Mouse (Mus musculus) kidney, embryonic 16.5 days (tissue): ENCODE results near the gene Slc35f1. TPM values are rescaled to one million over a fixed set of nuclear protein-coding genes. Genes with fewer than 3 reads are reported as not detected.

Experiments used
- ATAC-seq: fragments of 200-750 bp; cut with Nextera tagmentation; 2 replicates; pipeline ENCODE4 v1.8.0; 2017; ENCODE audit warnings: moderate TSS enrichment; ENCODE audit not compliant: low FRiP score, low TSS enrichment
- H3K27ac ChIP-seq: fragments of 300-500 bp; sonication (generic); 2 replicates; pipeline ENCODE4 v1.5.1; 2014; ENCODE audit warnings: low read length
- H3K27me3 ChIP-seq: fragments of 300-500 bp; sonication (generic); 2 replicates; pipeline ENCODE4 v1.6.1; 2014; ENCODE audit warnings: low read length, control low read depth, mixed read lengths; ENCODE audit not compliant: insufficient read depth
- H3K36me3 ChIP-seq: fragments of 300-500 bp; sonication (generic); 2 replicates; pipeline ENCODE4 v1.6.1; 2014; ENCODE audit warnings: low read length, control low read depth, mixed read lengths; ENCODE audit not compliant: insufficient read depth
- H3K4me1 ChIP-seq: fragments of 300-500 bp; sonication (generic); 2 replicates; pipeline ENCODE4 v1.6.1; 2014; ENCODE audit warnings: low read length, control low read depth, mixed read lengths; ENCODE audit not compliant: insufficient read depth
- H3K4me2 ChIP-seq: fragments of 300-500 bp; sonication (generic); replicated peaks from 2 replicates; pipeline ENCODE4 v1.6.1; 2014; ENCODE audit warnings: low read depth, low read length
- H3K4me3 ChIP-seq: fragments of 300-500 bp; sonication (generic); 2 replicates; pipeline ENCODE4 v1.5.1; 2014; ENCODE audit warnings: mild to moderate bottlenecking, low read length
- H3K9ac ChIP-seq: fragments of 300-500 bp; sonication (generic); replicated peaks from 2 replicates; pipeline ENCODE4 v1.6.1; 2014; ENCODE audit warnings: low read length
- H3K9me3 ChIP-seq: fragments of 300-500 bp; sonication (generic); 2 replicates; pipeline ENCODE4 v1.6.1; 2016; ENCODE audit warnings: low read length, control low read depth
- WGBS: fragments of 180-500 bp; shearing (Covaris S2); extraction: QIAGEN DNeasy Blood & Tissue Kit; methylation state at CpG from one replicate; pipeline ENCODE4 v1.1.7; 2014; 5-methylcytosine and 5-hydroxymethylcytosine counted together
- polyA plus RNA-seq: library from polyadenylated mRNA; unstranded; fragments of >200 nt; fragmentation: Nextera tagmentation; extraction: Ambion mirVana; gene quantifications from 2 replicates; pipeline ENCODE4 v1.2.1, GENCODE M21; 2015

Gene Slc35f1
- polyA plus RNA-seq, 1 experiment from 2014 or later = 4.2 TPM

DNA sequence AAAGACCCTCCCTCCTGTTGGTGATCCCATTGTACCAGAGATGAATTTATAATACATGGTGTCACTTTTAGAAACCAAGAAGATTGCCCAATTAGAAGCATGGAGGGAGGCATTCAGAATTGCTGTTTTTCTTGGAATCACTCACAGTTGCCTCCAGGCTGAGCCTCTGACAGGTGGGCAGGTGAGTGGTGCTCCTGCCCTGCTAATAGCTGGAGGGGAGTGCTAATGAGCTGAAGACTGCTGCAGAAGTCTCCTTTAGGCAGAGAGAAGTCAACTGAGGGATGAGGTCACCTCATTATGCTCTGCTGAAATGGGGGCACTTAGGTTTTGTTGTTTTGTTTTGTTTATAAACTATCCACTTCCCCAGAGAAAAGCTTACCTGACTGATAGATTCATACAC is 355.6 kb downstream of the Slc35f1 start:
- Histone ChIP-seq H3K4me1 (no peaks in the 10 kb centered on the region), H3K9ac (no peak overlapping the region), H3K9me3 (no peaks in the 10 kb centered on the region), H3K27me3 (no peaks in the 10 kb centered on the region), H3K36me3 (no peaks in the 10 kb centered on the region), H3K4me2 (no peak overlapping the region), H3K4me3 (no peak overlapping the region), H3K27ac (no peak overlapping the region)
- no peak for ATAC-seq

DNA sequence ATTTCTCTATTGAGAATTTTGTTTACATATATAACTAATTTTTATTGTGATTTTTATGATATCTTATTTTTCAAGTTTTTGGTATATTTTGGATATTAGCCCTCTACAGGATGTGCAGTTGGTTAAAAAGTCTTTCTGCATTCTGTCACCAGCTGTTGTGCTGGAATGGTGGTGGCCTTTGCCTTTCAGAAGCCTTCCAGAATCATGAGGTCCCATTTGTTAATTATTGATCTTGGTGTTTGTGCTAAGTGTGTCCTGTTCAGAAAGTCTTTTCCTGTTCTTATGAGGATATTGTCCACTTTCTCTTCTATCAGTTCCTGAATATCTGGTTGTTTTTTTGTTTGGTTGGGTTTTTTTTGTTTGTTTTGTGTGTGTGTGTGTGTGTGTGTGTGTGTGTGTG is 362.2 kb downstream of the Slc35f1 start:
- Histone ChIP-seq H3K27ac (no peak overlapping the region), H3K9me3 (no peaks in the 10 kb centered on the region), H3K4me2 (no peak overlapping the region), H3K4me3 (no peak overlapping the region), H3K9ac (no peak overlapping the region), H3K27me3 (no peaks in the 10 kb centered on the region), H3K36me3 (no peaks in the 10 kb centered on the region), H3K4me1 (no peaks in the 10 kb centered on the region)
- no peak for ATAC-seq

- WGBS = 80% methylated on average over 2 of the region's 2 CpGs
- Histone ChIP-seq H3K27ac (no peak overlapping the region), H3K4me2 (no peak overlapping the region), H3K4me3 (no peak overlapping the region), H3K9me3 (no peaks in the 10 kb centered on the region), H3K9ac (no peak overlapping the region), H3K27me3 (no peaks in the 10 kb centered on the region), H3K36me3 (no peaks in the 10 kb centered on the region), H3K4me1 (no peaks in the 10 kb centered on the region)
- ATAC-seq = no peak
Measured at GRCm38 (mm10) chr10:53060745-53061144, 370.4 kb downstream of the Slc35f1 start.

DNA sequence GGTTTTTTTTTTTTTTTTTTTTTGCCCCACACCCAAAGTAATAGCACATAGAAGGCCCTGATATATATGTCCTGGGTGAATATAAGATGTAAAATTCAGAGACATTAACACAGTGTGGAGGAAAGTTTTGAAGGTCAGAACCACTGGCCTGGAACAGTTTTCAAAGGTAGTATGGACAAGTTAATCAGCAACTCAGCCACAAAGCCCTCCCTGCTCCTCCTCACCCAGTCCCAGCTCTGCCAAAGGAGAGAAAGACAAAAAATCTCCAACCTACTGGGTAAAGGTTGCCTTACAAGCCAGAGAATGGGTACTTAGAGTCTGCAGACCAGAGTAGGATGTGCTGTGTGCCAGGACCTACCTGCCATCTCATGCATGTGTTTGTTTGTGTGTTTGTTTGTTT is 372.4 kb downstream of the Slc35f1 start:
- no peaks in the 10 kb centered on the region for H3K36me3 ChIP-seq
- no peak overlapping the region for H3K27ac ChIP-seq
- no peak overlapping the region for H3K9ac ChIP-seq
- no peak overlapping the region for H3K4me3 ChIP-seq
- peak; percentile 92 for ATAC-seq
- H3K27me3 ChIP-seq = no peaks in the 10 kb centered on the region
- H3K4me2 ChIP-seq = no peak overlapping the region
- H3K9me3 ChIP-seq = no peaks in the 10 kb centered on the region
- no peaks in the 10 kb centered on the region for H3K4me1 ChIP-seq

- Histone ChIP-seq H3K27ac (no peak overlapping the region), H3K4me1 (no peaks in the 10 kb centered on the region; the same call in 1 of the 2 replicates), H3K9ac (no peak overlapping the region), H3K9me3 (no peaks in the 10 kb centered on the region), H3K36me3 (no peaks in the 10 kb centered on the region), H3K4me2 (no peak overlapping the region), H3K4me3 (no peak overlapping the region), H3K27me3 (no peaks in the 10 kb centered on the region)
- no peak for ATAC-seq
- WGBS = 78% methylated on average over 1 of the region's 1 CpGs
Measured at GRCm38 (mm10) chr10:53087811-53088210, 397.5 kb downstream of the Slc35f1 start.

GRCm38 (mm10) chr10:53091525-53091924 is 401.2 kb downstream of the Slc35f1 start:
- no peaks in the 10 kb centered on the region for H3K27me3 ChIP-seq
- H3K4me2 ChIP-seq = no peak overlapping the region
- 34% methylated on average over 4 of the region's 4 CpGs for WGBS
- H3K9ac ChIP-seq = no peak overlapping the region
- no peak overlapping the region for H3K27ac ChIP-seq
- H3K4me1 ChIP-seq = no peaks in the 10 kb centered on the region; the same call in 1 of the 2 replicates
- H3K9me3 ChIP-seq = no peaks in the 10 kb centered on the region
- H3K36me3 ChIP-seq = no peaks in the 10 kb centered on the region
- ATAC-seq = no peak
- H3K4me3 ChIP-seq = no peak overlapping the region

GRCm38 (mm10) chr10:53096446-53096845 is 406.1 kb downstream of the Slc35f1 start:
- Histone ChIP-seq H3K4me1 (no peaks in the 10 kb centered on the region; the same call in 1 of the 2 replicates), H3K4me3 (no peak overlapping the region), H3K9ac (no peak overlapping the region), H3K27ac (no peak overlapping the region), H3K9me3 (no peaks in the 10 kb centered on the region), H3K4me2 (no peak overlapping the region), H3K36me3 (no peaks in the 10 kb centered on the region), H3K27me3 (no peaks in the 10 kb centered on the region)
- 32% methylated on average over 3 of the region's 3 CpGs for WGBS
- ATAC-seq = no peak

DNA sequence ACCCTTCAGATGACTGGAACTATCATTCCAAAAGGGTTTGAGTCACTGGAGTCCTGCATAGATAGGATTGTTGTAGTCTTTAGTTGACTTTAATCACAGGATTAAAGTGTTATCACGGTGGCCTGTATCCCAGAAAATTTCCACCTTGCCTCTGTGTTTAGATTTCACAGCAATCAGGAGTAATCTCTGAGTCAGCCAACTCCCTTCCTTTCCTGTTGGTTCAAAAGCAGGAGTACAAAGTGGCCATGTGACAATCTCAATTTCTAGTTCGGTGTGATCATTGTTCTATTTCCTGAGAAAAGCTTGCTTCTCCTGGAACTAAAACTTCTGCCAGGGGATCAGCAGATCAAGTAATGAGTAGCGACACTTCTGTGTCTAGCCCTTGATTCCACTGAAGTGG is 410.5 kb downstream of the Slc35f1 start:
- H3K27ac ChIP-seq = no peak overlapping the region
- no peaks in the 10 kb centered on the region for H3K27me3 ChIP-seq
- H3K4me2 ChIP-seq = no peak overlapping the region
- no peaks in the 10 kb centered on the region for H3K36me3 ChIP-seq
- no peak overlapping the region for H3K9ac ChIP-seq
- H3K4me3 ChIP-seq = no peak overlapping the region
- H3K9me3 ChIP-seq = no peaks in the 10 kb centered on the region
- WGBS = 76% methylated on average over 3 of the region's 3 CpGs
- ATAC-seq = no peak
- H3K4me1 ChIP-seq = no peaks in the 10 kb centered on the region

DNA sequence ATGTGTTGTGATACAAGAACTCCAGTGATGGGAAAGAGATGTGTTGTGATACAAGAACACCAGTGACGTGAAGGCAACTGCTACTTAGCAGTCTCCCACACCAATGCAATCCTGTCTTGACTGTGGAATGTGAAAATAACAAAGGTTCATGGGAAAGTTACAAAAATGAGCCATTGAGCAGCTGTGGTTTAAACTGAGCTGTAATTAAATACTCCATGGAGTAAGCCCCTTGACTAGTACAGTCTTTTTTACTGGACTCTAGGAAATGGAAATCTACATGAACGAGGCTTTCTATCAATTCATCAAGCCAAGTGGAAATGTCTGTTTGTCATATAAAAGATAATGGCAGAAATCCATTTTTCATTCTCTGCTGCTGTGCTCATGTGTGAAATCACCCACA is 411.1 kb downstream of the Slc35f1 start:
- H3K36me3 ChIP-seq = no peaks in the 10 kb centered on the region
- no peak for ATAC-seq
- no peak overlapping the region for H3K27ac ChIP-seq
- 79% methylated on average over 2 of the region's 2 CpGs for WGBS
- H3K9me3 ChIP-seq = no peaks in the 10 kb centered on the region
- no peak overlapping the region for H3K9ac ChIP-seq
- H3K27me3 ChIP-seq = no peaks in the 10 kb centered on the region
- H3K4me2 ChIP-seq = no peak overlapping the region
- no peaks in the 10 kb centered on the region for H3K4me1 ChIP-seq
- no peak overlapping the region for H3K4me3 ChIP-seq

GRCm38 (mm10) chr10:53102423-53102822 is 412.1 kb downstream of the Slc35f1 start:
- no peak overlapping the region for H3K27ac ChIP-seq
- no peaks in the 10 kb centered on the region for H3K27me3 ChIP-seq
- H3K9me3 ChIP-seq = no peaks in the 10 kb centered on the region
- WGBS = 84% methylated on average over 2 of the region's 2 CpGs
- H3K4me3 ChIP-seq = no peak overlapping the region
- no peaks in the 10 kb centered on the region for H3K36me3 ChIP-seq
- no peak for ATAC-seq
- no peak overlapping the region for H3K4me2 ChIP-seq
- no peaks in the 10 kb centered on the region for H3K4me1 ChIP-seq
- H3K9ac ChIP-seq = no peak overlapping the region

- Histone ChIP-seq H3K9me3 (no peaks in the 10 kb centered on the region), H3K27me3 (no peaks in the 10 kb centered on the region), H3K9ac (no peak overlapping the region), H3K36me3 (no peaks in the 10 kb centered on the region), H3K4me1 (0 out of 2 replicates have a peak, but pooled peaks cover 7% of the 10 kb centered on the region), H3K27ac (no peak overlapping the region), H3K4me2 (no peak overlapping the region), H3K4me3 (no peak overlapping the region)
- 19% methylated on average over 3 of the region's 3 CpGs for WGBS
- ATAC-seq = peak; percentile 70
Measured at GRCm38 (mm10) chr10:53115028-53115427, 424.7 kb downstream of the Slc35f1 start.
